Mouse (Mus musculus) thymus, postnatal 25 days (tissue): ENCODE results near the gene Gm5485.

Source experiments
- DNase-seq: peaks from one replicate; pipeline ENCODE4 v3.0.0; 2022

Gm5485 gene

GRCm38 (mm10) chr16:48412246-48412645 lies at the start of gene Gm5485:
Gene Gm5485 (minus strand): TSS chr16:48412416.
- no peak for DNase-seq

DNA sequence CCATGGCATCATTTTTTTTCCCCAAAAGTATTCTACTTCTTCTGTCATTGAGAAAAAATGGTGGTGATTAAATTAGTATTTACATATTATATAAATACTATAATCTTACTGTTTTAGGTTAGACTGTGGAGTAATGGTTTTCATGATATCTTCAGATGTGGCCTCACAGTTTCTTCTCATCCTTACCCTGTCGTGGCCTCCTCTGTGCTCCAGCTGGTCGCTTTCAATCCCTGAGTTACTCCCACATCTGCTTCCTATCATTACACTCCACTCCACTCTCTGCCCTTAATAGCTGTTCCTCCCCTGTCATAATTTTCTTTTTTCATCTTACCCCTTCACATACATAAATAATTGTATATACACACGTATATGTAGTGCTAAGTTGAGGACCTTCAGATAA lies 41.0 kb upstream of the Gm5485 start:
- DNase-seq = no peak

- DNase-seq = no peak
Observed at GRCm38 (mm10) chr16:48446161-48446925, 34.1 kb upstream of the Gm5485 start.

DNA sequence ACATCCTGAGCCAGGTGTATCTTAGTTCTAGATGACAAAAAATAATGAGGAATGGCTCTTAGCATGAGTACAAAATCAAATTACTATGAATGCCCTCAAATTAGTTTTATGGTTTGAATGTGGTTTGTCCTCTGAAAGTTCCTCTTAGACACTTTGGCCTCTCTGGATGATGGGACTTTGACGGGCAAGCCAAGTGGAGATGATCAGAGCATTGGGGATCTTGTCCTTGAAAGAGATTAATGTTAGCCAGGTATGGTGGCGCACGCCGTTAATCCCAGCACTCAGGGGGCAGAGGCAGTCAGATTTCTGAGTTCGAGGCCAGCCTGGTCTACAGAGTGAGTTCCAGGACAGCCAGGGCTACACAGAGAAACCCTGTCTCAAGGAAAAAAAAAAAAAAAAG lies 32.4 kb upstream of the Gm5485 start:
- DNase-seq = no peak

- DNase-seq = no peak
Observed at GRCm38 (mm10) chr16:48437476-48437875, 25.3 kb upstream of the Gm5485 start.

DNA sequence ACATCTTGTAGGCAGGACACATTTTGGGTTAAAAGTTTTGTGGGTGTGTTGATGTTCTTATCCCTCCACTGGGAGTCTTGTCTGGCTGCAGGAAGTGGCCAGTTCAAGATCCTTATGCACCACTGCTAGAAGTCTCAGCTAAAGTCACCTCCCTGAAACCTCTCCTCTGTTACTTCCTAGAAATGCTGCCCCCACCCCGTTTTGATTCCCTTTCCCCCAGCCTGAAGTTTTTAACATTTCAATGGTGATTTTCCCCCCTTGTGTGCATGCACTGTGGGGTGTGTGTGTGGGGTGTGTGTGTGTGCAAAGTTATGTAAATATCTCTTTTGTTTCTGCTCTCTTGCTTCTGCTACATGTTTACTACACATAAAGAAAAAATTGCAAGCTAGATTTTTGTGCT lies 23.2 kb upstream of the Gm5485 start:
- no peak for DNase-seq

GRCm38 (mm10) chr16:48431027-48431426 lies 18.8 kb upstream of the Gm5485 start, which contains the start of gene Morc1:
Gene Morc1 (plus strand): TSS chr16:48431237.
- DNase-seq = peak; percentile 23

GRCm38 (mm10) chr16:48429427-48429826 lies 17.2 kb upstream of the Gm5485 start:
- DNase-seq = no peak

DNA sequence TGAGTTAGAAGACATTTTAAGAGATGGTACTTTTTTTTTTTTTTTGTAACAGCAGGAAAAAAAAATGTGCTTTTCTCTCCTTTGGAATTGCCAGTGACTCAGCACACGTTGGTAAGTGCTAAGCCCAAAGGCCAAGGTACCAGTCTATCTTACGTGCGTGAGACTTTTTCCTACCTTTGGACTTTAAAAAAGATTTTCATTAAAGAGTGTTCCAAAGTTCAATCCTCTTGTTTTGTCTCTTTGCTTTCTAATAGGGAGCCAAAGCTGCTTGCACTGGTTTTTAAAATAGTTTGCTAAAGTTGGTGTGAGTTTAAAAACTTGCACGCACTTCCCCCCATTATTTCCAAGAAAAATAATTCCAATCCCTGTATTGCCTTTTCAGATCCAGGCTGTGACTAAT lies 11.9 kb upstream of the Gm5485 start:
- DNase-seq = no peak

DNA sequence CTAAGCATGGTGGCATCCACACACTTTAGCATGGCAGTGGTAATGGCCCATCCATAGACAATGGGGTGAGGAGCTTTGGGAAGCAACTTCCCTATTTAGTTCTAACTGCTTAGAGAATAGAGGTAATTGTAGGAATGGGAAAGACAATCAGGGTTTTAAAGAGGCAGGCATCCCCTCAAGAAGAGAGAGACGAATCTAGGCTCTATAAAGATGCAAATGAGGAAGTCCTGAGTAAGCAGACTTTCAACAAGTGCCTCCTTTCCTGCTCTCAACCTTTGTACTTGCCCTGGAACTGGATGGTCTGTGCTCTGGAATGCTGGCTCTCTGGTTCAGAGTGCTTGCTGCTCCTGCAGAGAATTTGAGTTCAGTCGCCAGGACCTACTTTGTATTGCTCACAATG lies 10.3 kb upstream of the Gm5485 start:
- DNase-seq = no peak

GRCm38 (mm10) chr16:48419035-48419434 lies 6.8 kb upstream of the Gm5485 start:
- no peak for DNase-seq

- no peak for DNase-seq
Observed at GRCm38 (mm10) chr16:48418557-48418956, 6.3 kb upstream of the Gm5485 start.

DNA sequence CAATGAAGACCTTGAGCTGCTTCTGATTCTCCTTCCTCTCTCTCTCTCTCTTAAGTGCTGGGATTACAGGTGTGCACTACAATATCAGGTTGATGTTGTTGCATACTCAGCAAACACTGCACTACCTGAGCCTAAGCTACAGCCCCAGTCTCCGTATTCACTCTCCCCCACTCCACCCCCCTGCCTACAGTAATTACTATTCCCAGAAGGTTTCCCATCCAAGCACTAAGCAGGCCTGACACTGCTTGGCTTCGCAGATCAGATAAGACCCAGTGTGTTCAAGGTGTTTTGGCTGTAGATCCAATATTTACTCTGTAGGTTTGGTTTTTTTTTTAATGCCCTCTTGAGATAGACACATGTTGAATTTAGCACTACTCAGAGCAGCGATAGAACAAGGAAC lies 2.1 kb downstream of the Gm5485 start:
- DNase-seq = no peak

DNA sequence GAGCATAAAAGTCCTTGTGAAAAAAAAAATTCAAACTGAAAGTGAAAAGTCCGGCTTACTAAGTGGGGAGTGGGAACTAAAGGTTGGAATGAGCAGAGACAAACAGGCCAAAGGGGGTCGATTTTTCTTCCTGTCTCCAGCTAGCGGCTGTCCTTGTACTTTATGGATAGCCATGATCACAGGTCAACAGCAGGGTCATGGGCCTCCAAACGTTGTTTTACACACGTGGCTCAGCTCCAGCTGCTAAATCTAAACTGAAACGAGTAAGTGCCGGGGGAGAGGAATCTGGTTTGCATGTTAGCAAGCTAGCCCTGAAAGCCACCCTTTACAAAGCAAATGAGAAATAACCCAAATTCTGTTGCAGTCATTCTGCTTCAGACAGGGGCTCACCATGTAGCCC lies 2.6 kb downstream of the Gm5485 start:
- no peak for DNase-seq

GRCm38 (mm10) chr16:48405674-48406403 lies 6.4 kb downstream of the Gm5485 start:
- DNase-seq = no peak

DNA sequence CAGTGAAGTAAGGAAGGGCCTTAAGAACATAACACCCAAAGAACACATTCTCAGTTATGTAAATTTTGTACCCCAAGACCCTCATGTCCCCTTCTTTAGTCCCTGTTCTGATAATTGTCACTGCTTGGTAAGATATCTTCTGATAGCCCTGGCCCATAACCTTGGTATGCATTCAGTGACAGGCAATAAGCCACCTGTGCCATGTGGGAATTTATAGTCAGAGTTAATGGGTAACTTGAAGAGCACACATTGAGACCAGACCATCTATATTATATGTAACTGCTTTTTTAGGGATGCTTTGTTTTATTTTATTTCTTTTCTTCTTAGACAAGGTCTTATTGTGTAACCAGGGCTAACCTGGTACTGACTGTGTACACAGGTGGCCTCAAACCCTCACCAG lies 8.2 kb downstream of the Gm5485 start:
- no peak for DNase-seq

DNA sequence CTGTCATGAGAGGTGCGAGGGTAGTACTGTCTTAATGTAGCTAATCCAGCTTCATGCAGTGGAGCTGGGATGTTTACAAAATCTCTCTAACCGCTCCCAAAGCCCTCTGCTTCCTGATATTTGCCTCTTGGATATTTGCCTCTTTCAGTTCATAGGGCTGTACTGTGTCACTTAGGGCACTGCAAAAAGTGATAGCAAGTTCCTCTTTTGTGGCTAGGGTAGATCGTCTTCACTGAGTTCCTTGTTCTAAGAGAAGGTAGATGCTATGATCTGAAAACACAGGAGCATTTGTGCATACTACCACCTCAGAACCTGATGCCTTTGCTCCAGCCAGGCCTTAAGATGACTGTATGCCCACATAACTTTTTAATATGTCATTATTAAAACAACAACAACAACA lies 8.8 kb downstream of the Gm5485 start:
- DNase-seq = no peak

GRCm38 (mm10) chr16:48402963-48403362 lies 9.3 kb downstream of the Gm5485 start:
- no peak for DNase-seq

DNA sequence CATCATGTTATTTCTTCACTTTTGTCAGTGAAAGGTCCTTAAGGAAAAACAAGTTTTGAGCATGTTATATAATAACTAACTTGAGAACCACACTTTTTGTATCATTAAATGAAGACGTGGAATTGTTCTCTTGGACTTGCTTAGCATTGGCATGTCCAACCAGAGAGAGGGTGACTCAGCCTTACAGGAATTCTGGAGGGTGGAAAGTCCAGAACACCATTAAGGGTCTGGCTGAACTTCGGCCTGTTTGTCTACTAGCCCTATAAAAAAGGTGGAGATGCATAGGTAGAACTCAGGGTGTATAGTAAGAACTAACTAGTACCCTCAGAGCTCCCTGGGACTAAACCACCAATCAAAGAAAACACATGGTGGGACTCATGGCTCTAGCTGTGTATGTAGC lies 16.9 kb downstream of the Gm5485 start:
- DNase-seq = no peak

- DNase-seq = no peak
Observed at GRCm38 (mm10) chr16:48386982-48387381, 25.2 kb downstream of the Gm5485 start.

- no peak for DNase-seq
Observed at GRCm38 (mm10) chr16:48383582-48384257, 28.5 kb downstream of the Gm5485 start.

DNA sequence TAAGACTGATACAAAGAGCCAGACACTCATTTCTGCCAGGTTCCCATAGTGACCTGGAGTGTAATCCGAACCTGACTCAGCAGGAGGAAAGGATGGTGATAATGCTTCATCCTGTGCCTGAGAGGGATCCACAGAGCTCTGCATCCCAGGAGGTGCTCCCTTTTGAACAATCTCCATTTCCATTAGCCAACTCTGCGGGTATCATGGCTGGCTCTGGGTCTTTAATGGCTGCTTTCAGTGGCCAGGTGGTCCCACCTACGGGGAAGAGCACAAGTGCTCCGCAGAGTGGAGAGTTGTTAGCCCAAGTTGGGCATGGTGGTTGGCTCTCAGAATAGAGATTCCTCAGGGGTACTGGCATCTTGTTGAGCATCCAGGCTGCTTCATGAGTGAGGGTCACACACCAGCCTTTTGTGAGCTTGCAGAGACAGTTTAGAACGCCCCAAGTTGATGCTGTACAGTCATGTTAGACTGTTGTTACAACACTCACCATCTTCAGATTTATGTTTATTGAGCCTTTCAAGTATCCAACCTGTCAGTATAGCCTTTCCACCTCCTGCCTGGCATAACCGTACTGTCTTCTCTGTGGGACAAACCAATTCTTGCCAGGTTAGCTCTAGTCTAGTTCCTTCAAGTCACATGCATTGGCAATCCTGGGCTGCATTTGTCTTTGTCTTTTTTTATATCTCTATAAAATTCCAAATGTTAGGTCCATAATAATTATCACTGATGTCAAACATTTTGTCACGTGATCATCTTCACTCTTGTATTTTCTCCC lies 38.3 kb downstream of the Gm5485 start:
- DNase-seq = no peak

GRCm38 (mm10) chr16:48372461-48372860 lies 39.8 kb downstream of the Gm5485 start:
- no peak for DNase-seq
